Comparison of ENCODE assay signal across 10 mouse cellular contexts in genomic region chr2:142589403-142590283, GRCm38 (mm10).
A peak's percentile ranks its signal among the peaks of the same experiment; 100 is the strongest.
DNase-seq lines count a peak whose midpoint lies in the region; ATAC-seq and TF ChIP-seq lines count a peak whose summit lies in the region.
"Had no signal": no experiment of that assay in that cellular context is flagged by ENCODE, and none has a peak within 500 bp of the region (broad histone marks: within the 10 kb centered on the region; RNA-seq: fewer than 3 reads in every experiment).

No protein-coding gene starts in this region.

- no peak overlapping the region for H3K9ac ChIP-seq in forebrain, embryonic 16.5 days (replicated peaks; ENCODE audit: low read depth, low read length)
- no peak overlapping the region for H3K9ac ChIP-seq in embryonic facial prominence, embryonic 12.5 days
- no peak overlapping the region for H3K9ac ChIP-seq in hindbrain, embryonic 14.5 days
- H3K9ac ChIP-seq in midbrain, embryonic 16.5 days (ENCODE audit: low read depth, low read length) = 0 out of 2 replicates have a peak overlapping the region, but pooled peaks have one; percentile 3
- H3K9ac ChIP-seq: liver, embryonic 14.5 days had no signal

- peak; percentile 45 for DNase-seq in forebrain, embryonic 10.5 days (ENCODE audit: extremely low spot score, low spot score)
- DNase-seq in hindbrain, embryonic 14.5 days (ENCODE audit: low spot score) = peak; percentile 59
- DNase-seq in adrenal gland, postnatal 36 days = no peak
- no peak for DNase-seq in cerebellum, postnatal 4 days (ENCODE audit: low spot score in 2 of 2)
- DNase-seq in layer of hippocampus, adult 2 months (ENCODE audit: low spot score in 2 of 2) = no peak
- DNase-seq: thymus, postnatal 4 days had no signal

- H3K36me3 ChIP-seq in forebrain, embryonic 10.5 days (replicated peaks) = no peaks in the 10 kb centered on the region
- no peaks in the 10 kb centered on the region for H3K36me3 ChIP-seq in forebrain, embryonic 16.5 days (ENCODE audit: control insufficient read depth, insufficient read depth)
- no peaks in the 10 kb centered on the region for H3K36me3 ChIP-seq in embryonic facial prominence, embryonic 12.5 days
- no peaks in the 10 kb centered on the region for H3K36me3 ChIP-seq in hindbrain, embryonic 14.5 days (replicated peaks; ENCODE audit: control insufficient read depth, insufficient read depth)
- H3K36me3 ChIP-seq in midbrain, embryonic 16.5 days (ENCODE audit: control insufficient read depth, insufficient read depth, low read length) = no peaks in the 10 kb centered on the region

- no peak for TF ChIP-seq CTCF in layer of hippocampus, adult 2 months (conservative IDR thresholded peaks at IDR 0.05)

- peaks cover 39% of the 10 kb centered on the region for H3K4me1 ChIP-seq in forebrain, embryonic 10.5 days
- peaks cover 11% of the 10 kb centered on the region for H3K4me1 ChIP-seq in forebrain, embryonic 16.5 days (replicated peaks; ENCODE audit: control insufficient read depth, insufficient read depth, low read length)
- peaks cover 11% of the 10 kb centered on the region; the same call in 1 of the 2 replicates for H3K4me1 ChIP-seq in embryonic facial prominence, embryonic 12.5 days
- H3K4me1 ChIP-seq in hindbrain, embryonic 14.5 days (replicated peaks; ENCODE audit: control insufficient read depth, insufficient read depth, low read length) = peaks cover 19% of the 10 kb centered on the region
- H3K4me1 ChIP-seq in midbrain, embryonic 16.5 days (ENCODE audit: control insufficient read depth, insufficient read depth, low read length) = peaks cover 9% of the 10 kb centered on the region

- WGBS in forebrain, embryonic 10.5 days = 3% methylated on average over 14 of the region's 14 CpGs
- WGBS in forebrain, embryonic 16.5 days = 4% methylated on average over 14 of the region's 14 CpGs
- WGBS in embryonic facial prominence, embryonic 12.5 days = 16% methylated on average over 14 of the region's 14 CpGs
- 14% methylated on average over 14 of the region's 14 CpGs for WGBS in hindbrain, embryonic 14.5 days
- WGBS in midbrain, embryonic 16.5 days = 6% methylated on average over 14 of the region's 14 CpGs

- no peak for ATAC-seq in forebrain, embryonic 16.5 days
- ATAC-seq in embryonic facial prominence, embryonic 12.5 days (ENCODE audit: insufficient number of reproducible peaks, insufficient read depth, low FRiP score, low TSS enrichment) = 0 out of 2 replicates have a peak, but pooled peaks have one; percentile 41
- peak; percentile 80 for ATAC-seq in hindbrain, embryonic 14.5 days (ENCODE audit: low FRiP score)
- peak; percentile 85 for ATAC-seq in midbrain, embryonic 16.5 days

- peak overlapping the region; percentile 75 for H3K27ac ChIP-seq in forebrain, embryonic 10.5 days
- no peak overlapping the region for H3K27ac ChIP-seq in forebrain, embryonic 16.5 days (ENCODE audit: low read length)
- peak overlapping the region; percentile 0; the same call in 1 of the 2 replicates for H3K27ac ChIP-seq in embryonic facial prominence, embryonic 12.5 days
- H3K27ac ChIP-seq in hindbrain, embryonic 14.5 days = peak overlapping the region; percentile 82
- H3K27ac ChIP-seq in midbrain, embryonic 16.5 days (ENCODE audit: low read length) = peak overlapping the region; percentile 26; the same call in 1 of the 2 replicates
- H3K27ac ChIP-seq in layer of hippocampus, adult 2 months = no peak overlapping the region
- H3K27ac ChIP-seq: liver, embryonic 14.5 days had no signal

- H3K4me3 ChIP-seq in forebrain, embryonic 10.5 days = peak overlapping the region; percentile 6; the same call in 1 of the 2 replicates
- H3K4me3 ChIP-seq in forebrain, embryonic 16.5 days (replicated peaks; ENCODE audit: low read length) = no peak overlapping the region
- no peak overlapping the region for H3K4me3 ChIP-seq in embryonic facial prominence, embryonic 12.5 days
- H3K4me3 ChIP-seq in hindbrain, embryonic 14.5 days (replicated peaks; ENCODE audit: low read length) = no peak overlapping the region
- no peak overlapping the region for H3K4me3 ChIP-seq in midbrain, embryonic 16.5 days (ENCODE audit: low read depth, low read length)
- no peak overlapping the region for H3K4me3 ChIP-seq in layer of hippocampus, adult 2 months

- H3K27me3 ChIP-seq in forebrain, embryonic 10.5 days (ENCODE audit: poor library complexity, severe bottlenecking) = peaks cover 94% of the 10 kb centered on the region
- H3K27me3 ChIP-seq in forebrain, embryonic 16.5 days (replicated peaks; ENCODE audit: control insufficient read depth, insufficient read depth, low read length) = no peaks in the 10 kb centered on the region
- no peaks in the 10 kb centered on the region; the same call in 1 of the 2 replicates for H3K27me3 ChIP-seq in embryonic facial prominence, embryonic 12.5 days
- no peaks in the 10 kb centered on the region for H3K27me3 ChIP-seq in hindbrain, embryonic 14.5 days (ENCODE audit: control insufficient read depth, insufficient read depth, low read length)
- H3K27me3 ChIP-seq in midbrain, embryonic 16.5 days (ENCODE audit: control insufficient read depth, insufficient read depth, low read depth, low read length) = no peaks in the 10 kb centered on the region; the same call in 1 of the 2 replicates

- H3K9me3 ChIP-seq in forebrain, embryonic 10.5 days = no peaks in the 10 kb centered on the region
- no peaks in the 10 kb centered on the region for H3K9me3 ChIP-seq in forebrain, embryonic 16.5 days (ENCODE audit: control insufficient read depth, low read length)
- no peaks in the 10 kb centered on the region for H3K9me3 ChIP-seq in embryonic facial prominence, embryonic 12.5 days
- no peaks in the 10 kb centered on the region for H3K9me3 ChIP-seq in hindbrain, embryonic 14.5 days (ENCODE audit: control insufficient read depth, low read length)
- H3K9me3 ChIP-seq in midbrain, embryonic 16.5 days (replicated peaks; ENCODE audit: control insufficient read depth, low read length, poor library complexity, severe bottlenecking) = no peaks in the 10 kb centered on the region

- H3K4me2 ChIP-seq in forebrain, embryonic 16.5 days (ENCODE audit: low read length) = no peak overlapping the region; the same call in 1 of the 2 replicates
- peak overlapping the region; percentile 22 for H3K4me2 ChIP-seq in embryonic facial prominence, embryonic 12.5 days (replicated peaks)
- H3K4me2 ChIP-seq in hindbrain, embryonic 14.5 days (replicated peaks) = peak overlapping the region; percentile 26
- peak overlapping the region; percentile 15; the same call in 1 of the 2 replicates for H3K4me2 ChIP-seq in midbrain, embryonic 16.5 days (ENCODE audit: low read length)

Comparison
In these comparisons a context has a peak if more than half of its experiments do, and no peak if none do; other contexts are left out.
1. H3K27ac ChIP-seq: peak in forebrain, embryonic 10.5 days (single experiment), embryonic facial prominence, embryonic 12.5 days (single experiment), hindbrain, embryonic 14.5 days (single experiment) and midbrain, embryonic 16.5 days (single experiment); none in forebrain, embryonic 16.5 days (single experiment) and layer of hippocampus, adult 2 months (single experiment).
2. DNase-seq: peak in forebrain, embryonic 10.5 days (single experiment) and hindbrain, embryonic 14.5 days (single experiment); none in adrenal gland, postnatal 36 days (0 of 2), cerebellum, postnatal 4 days (0 of 2) and layer of hippocampus, adult 2 months (0 of 2).